Mouse (Mus musculus) embryonic facial prominence, embryonic 15.5 days (tissue): ENCODE data around the gene Nucb1. TPM values are rescaled to one million over a fixed set of nuclear protein-coding genes. Genes with fewer than 3 reads are reported as not detected.
A peak's percentile ranks its signal among the peaks of the same experiment; 100 is the strongest.
"Not testable (repeated sequence)": the region's sequence is repeated elsewhere in the genome, so short reads cannot be mapped to it uniquely, and the experiment has no call there.

ENCODE experiments used
- ATAC-seq: fragments of 200-750 bp; cut with Nextera tagmentation; 2 replicates; pipeline ENCODE4 v1.8.0; 2017; ENCODE audit warnings: low read depth, moderate TSS enrichment; ENCODE audit not compliant: insufficient number of reproducible peaks, low FRiP score, low TSS enrichment
- H3K27ac ChIP-seq: fragments of 300-500 bp; sonication (generic); replicated peaks from 2 replicates; pipeline ENCODE4 v1.5.1; 2015; ENCODE audit warnings: mild to moderate bottlenecking, inconsistent platforms
- H3K27me3 ChIP-seq: fragments of 300-500 bp; sonication (generic); 2 replicates; pipeline ENCODE4 v1.6.1; 2015; ENCODE audit warnings: inconsistent platforms
- H3K36me3 ChIP-seq: fragments of 300-500 bp; sonication (generic); 2 replicates; pipeline ENCODE4 v1.6.1; 2015; ENCODE audit warnings: mild to moderate bottlenecking, inconsistent platforms
- H3K4me1 ChIP-seq: fragments of 300-500 bp; sonication (generic); 2 replicates; pipeline ENCODE4 v1.6.1; 2015; ENCODE audit warnings: inconsistent platforms
- H3K4me2 ChIP-seq: fragments of 300-500 bp; sonication (generic); replicated peaks from 2 replicates; pipeline ENCODE4 v1.6.1; 2015; ENCODE audit warnings: mild to moderate bottlenecking, inconsistent platforms
- H3K4me3 ChIP-seq: fragments of 300-500 bp; sonication (generic); replicated peaks from 2 replicates; pipeline ENCODE4 v1.5.1; 2015; ENCODE audit warnings: mild to moderate bottlenecking, inconsistent platforms
- H3K9ac ChIP-seq: fragments of 300-500 bp; sonication (generic); 2 replicates; pipeline ENCODE4 v1.6.1; 2015; ENCODE audit warnings: inconsistent platforms
- H3K9me3 ChIP-seq: fragments of 300-500 bp; sonication (generic); replicated peaks from 2 replicates; pipeline ENCODE4 v1.6.1; 2016; ENCODE audit warnings: inconsistent platforms
- WGBS: fragments of 180-500 bp; shearing (Covaris S2); methylation state at CpG from one replicate; pipeline ENCODE4 v1.1.7; 2015; 5-methylcytosine and 5-hydroxymethylcytosine counted together
- polyA plus RNA-seq: library from polyadenylated mRNA; unstranded; fragments of >200 nt; fragmentation: Nextera tagmentation; extraction: Ambion mirVana; gene quantifications from 2 replicates; pipeline ENCODE4 v1.2.1, GENCODE M21; 2015

Nucb1 gene
- polyA plus RNA-seq, 1 experiment from 2014 or later, result 262 TPM

DNA sequence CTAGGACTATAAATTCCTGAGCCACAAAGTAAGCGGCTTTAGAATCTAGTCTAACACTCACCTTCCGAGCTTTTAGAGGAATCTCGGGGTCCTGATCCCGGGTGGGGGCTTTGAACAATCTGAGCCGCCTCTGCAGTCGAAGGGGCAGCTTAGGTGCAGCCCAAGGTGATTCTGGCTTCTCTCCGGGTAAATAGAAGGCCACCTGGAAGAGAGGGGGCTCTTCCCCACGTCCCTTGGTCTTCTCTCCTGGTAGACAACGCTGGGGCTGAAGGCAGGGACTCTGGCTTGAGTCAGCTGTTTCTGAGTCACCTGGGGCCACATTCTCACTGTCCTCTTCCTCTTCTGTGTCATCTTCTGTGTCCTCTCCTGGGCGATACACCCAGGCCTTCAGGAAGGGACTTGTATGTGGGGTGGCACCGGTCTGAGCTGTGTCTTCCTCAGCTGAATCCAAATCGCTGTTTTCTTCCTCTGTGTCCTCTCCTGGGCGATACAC lies 13.5 kb upstream of the Nucb1 start:
- H3K4me1 ChIP-seq, result peaks cover 36% of the 10 kb centered on the region
- ATAC-seq, result no peak
- H3K4me3 ChIP-seq, result peak overlapping the region; percentile 7
- peaks cover 7% of the 10 kb centered on the region; the same call in 1 of the 2 replicates for H3K36me3 ChIP-seq
- H3K27me3 ChIP-seq, result no peaks in the 10 kb centered on the region
- no peaks in the 10 kb centered on the region for H3K9me3 ChIP-seq
- H3K4me2 ChIP-seq, result peak overlapping the region; percentile 11; the same call in 1 of the 2 replicates
- no peak overlapping the region for H3K9ac ChIP-seq
- no peak overlapping the region for H3K27ac ChIP-seq
- WGBS, result 82% methylated on average over 13 of the region's 13 CpGs

DNA sequence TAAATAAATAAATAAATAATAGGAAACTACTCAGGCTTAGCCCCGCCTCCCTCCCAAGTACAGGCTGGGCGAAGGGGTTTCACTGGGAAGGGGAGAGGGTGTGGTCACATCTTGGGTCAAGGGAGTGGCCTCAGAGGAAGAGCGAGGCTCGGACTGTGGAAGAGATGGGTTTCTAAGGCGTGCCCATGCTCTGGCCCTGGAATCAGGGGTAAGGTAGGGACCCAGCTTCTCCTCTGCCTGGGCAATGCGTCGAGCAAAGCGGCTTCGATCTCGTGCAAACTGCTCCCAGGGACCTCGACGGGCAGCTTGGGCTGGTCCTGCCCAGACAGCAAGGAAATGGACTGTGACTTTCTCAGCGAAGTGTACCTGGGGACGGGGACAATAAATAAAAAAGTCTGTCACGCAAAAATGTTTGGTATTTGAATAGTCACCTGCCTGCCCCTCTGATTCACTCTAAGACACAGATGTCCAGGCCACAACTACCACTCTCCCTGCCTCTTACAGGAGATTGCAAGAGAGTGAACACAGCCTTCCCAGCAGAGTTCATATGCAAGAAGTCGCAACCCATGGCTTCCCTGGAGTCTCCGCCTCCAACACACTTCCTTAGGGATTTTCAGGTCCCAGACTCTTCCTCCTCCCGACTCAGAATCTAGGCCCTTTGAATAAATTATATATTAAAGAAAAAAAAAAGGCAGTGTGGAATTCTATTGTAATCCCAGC lies 12.9 kb upstream of the Nucb1 start:
- no peak for ATAC-seq
- 69% methylated on average over 18 of the region's 18 CpGs for WGBS
- H3K9ac ChIP-seq, result no peak overlapping the region

DNA sequence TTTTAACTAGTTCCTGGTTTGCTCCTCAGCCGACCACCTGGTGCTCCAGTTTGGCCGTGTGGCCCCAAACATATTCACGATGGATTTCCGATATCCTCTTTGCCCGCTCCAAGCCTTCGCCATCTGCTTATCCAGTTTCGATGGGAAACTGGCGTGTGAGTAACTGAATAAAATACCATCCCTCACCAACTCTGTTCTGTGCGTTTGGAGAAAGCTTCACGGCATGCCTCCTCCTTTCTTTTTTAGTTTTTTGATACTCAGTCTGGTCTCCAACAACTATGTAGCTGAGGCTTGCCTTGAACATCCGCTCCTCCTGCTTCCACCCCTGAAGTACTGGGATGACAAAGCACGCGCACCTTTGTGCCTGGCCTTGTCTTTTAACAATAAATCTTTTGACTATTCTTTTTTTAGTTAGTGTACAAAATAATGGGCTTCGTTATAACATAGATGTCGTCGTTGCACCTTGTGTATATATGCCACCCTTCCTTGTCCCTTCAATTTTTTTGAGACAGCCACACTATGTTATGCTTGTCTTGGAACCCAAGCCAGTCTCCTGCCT lies 12.1 kb upstream of the Nucb1 start:
- Histone ChIP-seq H3K27ac (peak overlapping the region; percentile 92), H3K4me1 (peaks cover 36% of the 10 kb centered on the region), H3K9ac (peak overlapping the region; percentile 39; the same call in 1 of the 2 replicates), H3K4me2 (peak overlapping the region; percentile 52), H3K36me3 (peaks cover 7% of the 10 kb centered on the region; the same call in 1 of the 2 replicates), H3K4me3 (peak overlapping the region; percentile 51), H3K27me3 (no peaks in the 10 kb centered on the region), H3K9me3 (no peaks in the 10 kb centered on the region)
- ATAC-seq, result no peak
- 55% methylated on average over 16 of the region's 16 CpGs for WGBS

More for the DNA sequence above, 12.9 kb upstream of the Nucb1 start:
- Histone ChIP-seq H3K27ac (no peak overlapping the region), H3K9me3 (no peaks in the 10 kb centered on the region), H3K27me3 (no peaks in the 10 kb centered on the region), H3K36me3 (peaks cover 7% of the 10 kb centered on the region; the same call in 1 of the 2 replicates), H3K4me1 (peaks cover 36% of the 10 kb centered on the region), H3K4me2 (peak overlapping the region; percentile 11; the same call in 1 of the 2 replicates), H3K4me3 (peak overlapping the region; percentile 51)

DNA sequence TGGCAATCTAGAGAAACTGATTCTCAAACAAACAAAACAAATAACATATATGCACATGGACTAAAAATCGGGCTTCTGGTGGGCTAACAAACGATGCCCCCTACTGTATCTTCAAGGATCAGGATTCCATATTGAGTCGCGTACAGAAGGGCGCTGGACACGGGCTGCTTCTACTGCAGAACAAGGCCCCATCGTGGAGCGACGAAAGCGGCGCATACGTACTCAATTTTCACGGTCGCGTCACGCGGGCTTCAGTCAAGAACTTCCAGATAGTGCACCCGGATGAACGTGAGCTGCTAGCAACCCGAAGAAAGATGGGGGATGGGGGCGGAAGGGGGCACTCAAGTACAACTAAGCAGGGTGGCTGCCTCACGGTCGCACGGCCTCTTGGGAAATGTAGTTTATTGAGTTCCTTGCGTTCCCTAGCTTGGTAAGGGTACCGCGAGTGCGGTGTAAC lies 11.6 kb upstream of the Nucb1 start:
- H3K9me3 ChIP-seq, result no peaks in the 10 kb centered on the region
- peaks cover 7% of the 10 kb centered on the region; the same call in 1 of the 2 replicates for H3K36me3 ChIP-seq
- peak overlapping the region; percentile 52 for H3K4me2 ChIP-seq
- H3K4me3 ChIP-seq, result peak overlapping the region; percentile 51
- peak overlapping the region; percentile 39 for H3K9ac ChIP-seq
- no peaks in the 10 kb centered on the region for H3K27me3 ChIP-seq
- under 1% methylated on average over 28 of the region's 28 CpGs for WGBS
- peak; percentile 79 for ATAC-seq
- peaks cover 36% of the 10 kb centered on the region for H3K4me1 ChIP-seq
- H3K27ac ChIP-seq, result peak overlapping the region; percentile 92

DNA sequence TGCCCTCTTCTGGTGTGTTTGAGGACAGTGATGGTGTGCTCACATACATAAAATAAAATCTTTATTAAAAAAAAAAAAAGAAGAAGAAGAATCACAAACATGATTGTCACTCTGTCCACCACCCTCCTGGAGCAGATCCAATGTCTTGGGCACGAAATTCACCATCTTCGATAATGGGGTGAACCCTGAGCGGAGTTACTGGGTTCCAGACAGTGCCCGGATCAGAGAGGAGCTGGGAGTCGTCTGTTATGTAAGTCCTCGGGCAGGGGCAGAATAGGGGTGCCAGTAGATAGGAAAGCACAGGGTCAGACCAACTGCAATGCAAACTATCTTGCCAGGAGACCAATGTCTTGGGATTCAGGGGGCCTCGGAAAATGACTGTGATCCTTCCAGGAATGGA lies 10.4 kb upstream of the Nucb1 start:
- peaks cover 37% of the 10 kb centered on the region for H3K4me1 ChIP-seq
- 0 out of 2 replicates have a peak overlapping the region, but pooled peaks have one; percentile 92 for H3K27ac ChIP-seq
- no peak for ATAC-seq
- WGBS, result 92% methylated on average over 7 of the region's 7 CpGs
- no peak overlapping the region for H3K4me3 ChIP-seq
- no peaks in the 10 kb centered on the region for H3K9me3 ChIP-seq
- no peaks in the 10 kb centered on the region for H3K27me3 ChIP-seq
- H3K36me3 ChIP-seq, result peaks cover 7% of the 10 kb centered on the region; the same call in 1 of the 2 replicates
- H3K4me2 ChIP-seq, result no peak overlapping the region
- no peak overlapping the region for H3K9ac ChIP-seq

DNA sequence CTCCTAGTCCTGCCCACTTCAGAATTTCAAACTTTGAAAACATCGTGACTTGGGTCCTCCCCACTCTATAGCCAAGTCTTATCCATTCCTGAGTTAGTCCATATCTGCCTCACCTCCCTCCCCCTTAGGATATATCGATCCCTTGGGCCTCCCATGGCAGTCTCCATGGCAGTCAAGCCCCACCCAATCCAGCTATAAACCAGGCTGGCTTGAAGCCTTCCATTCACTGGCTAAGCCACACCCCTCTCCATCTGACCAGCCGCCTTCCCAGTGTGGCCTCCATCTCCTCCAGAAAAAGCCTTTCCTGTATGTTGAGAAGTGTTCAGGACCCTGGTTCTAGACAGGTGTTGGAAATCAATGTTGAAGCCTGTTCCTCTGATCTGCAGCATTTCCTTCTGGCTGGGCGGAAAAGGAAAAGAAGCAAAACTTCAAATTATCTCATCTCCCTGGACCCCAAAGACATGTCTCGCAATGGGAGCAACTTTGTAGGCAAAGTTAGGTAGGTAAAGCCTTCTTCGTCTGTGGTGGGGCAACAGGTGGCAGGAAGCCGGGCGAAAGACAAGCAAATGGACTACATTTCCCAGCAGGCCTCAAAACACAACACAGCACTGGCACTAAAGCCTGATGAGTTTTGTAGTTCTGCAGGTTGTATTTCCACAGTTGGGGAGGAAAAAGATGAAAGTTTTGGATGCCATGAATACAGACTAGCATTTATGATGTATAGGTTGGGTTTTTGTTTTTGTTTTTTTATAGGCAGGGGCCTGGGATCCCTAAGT lies 9.3 kb upstream of the Nucb1 start:
- Histone ChIP-seq H3K4me2 (no peak overlapping the region), H3K27ac (no peak overlapping the region)
- WGBS, result 78% methylated on average over 8 of the region's 8 CpGs

DNA sequence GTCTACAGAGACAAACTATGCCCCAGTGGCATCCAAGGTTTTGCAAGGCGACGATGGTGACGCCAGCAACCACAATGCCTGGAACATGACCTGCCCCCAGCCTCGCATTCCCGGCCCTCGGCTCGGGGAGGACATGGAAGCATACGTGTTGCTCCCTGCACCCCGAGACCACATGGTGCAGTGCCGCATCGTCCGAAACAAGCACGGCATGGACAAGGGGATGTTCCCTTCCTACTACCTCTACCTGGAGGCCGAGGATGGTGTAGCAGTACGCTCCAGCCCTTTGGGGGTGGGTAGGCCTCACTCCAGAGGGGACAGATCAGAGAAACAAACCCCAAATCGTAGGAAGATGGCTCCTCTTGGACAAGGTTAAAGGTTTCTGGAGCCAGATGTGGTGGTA lies 8.4 kb upstream of the Nucb1 start:
- H3K4me3 ChIP-seq, result no peak overlapping the region
- no peaks in the 10 kb centered on the region for H3K9me3 ChIP-seq
- H3K27ac ChIP-seq, result no peak overlapping the region
- no peak overlapping the region for H3K4me2 ChIP-seq
- ATAC-seq, result no peak
- peaks cover 26% of the 10 kb centered on the region for H3K4me1 ChIP-seq
- H3K27me3 ChIP-seq, result no peaks in the 10 kb centered on the region
- no peak overlapping the region for H3K9ac ChIP-seq
- peaks cover 4% of the 10 kb centered on the region; the same call in 1 of the 2 replicates for H3K36me3 ChIP-seq
- 92% methylated on average over 16 of the region's 16 CpGs for WGBS

More for the DNA sequence above, 9.3 kb upstream of the Nucb1 start:
- H3K9ac ChIP-seq, result no peak overlapping the region
- ATAC-seq, result no peak
- H3K36me3 ChIP-seq, result peaks cover 7% of the 10 kb centered on the region; the same call in 1 of the 2 replicates
- peaks cover 32% of the 10 kb centered on the region for H3K4me1 ChIP-seq
- no peak overlapping the region for H3K4me3 ChIP-seq
- H3K27me3 ChIP-seq, result no peaks in the 10 kb centered on the region
- no peaks in the 10 kb centered on the region for H3K9me3 ChIP-seq

DNA sequence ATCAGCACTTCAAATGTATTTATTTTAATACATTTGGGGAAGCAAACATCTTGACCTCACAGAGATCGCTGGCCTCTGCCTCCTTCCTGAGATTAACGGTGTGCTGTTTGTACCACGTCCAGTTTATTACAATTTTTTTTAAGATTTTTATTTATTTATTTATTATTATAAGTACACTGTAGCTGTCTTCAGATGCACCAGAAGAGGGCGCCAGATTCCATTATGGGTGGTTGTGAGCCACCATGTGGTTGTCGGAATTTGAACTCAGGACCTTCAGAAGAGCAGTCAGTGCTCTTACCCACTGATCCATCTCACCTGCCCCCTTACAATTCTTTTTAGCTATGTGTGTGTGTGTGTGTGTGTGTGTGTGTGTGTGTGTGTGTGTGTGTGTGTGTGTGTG lies 6.6 kb upstream of the Nucb1 start:
- not testable (repeated sequence) for H3K27me3 ChIP-seq, H3K4me3 ChIP-seq, H3K9me3 ChIP-seq, ATAC-seq, H3K36me3 ChIP-seq, H3K4me2 ChIP-seq, H3K9ac ChIP-seq, H3K27ac ChIP-seq
- WGBS, result 68% methylated on average over 5 of the region's 5 CpGs
- peaks cover 13% of the 10 kb centered on the region; the same call in 1 of the 2 replicates for H3K4me1 ChIP-seq

DNA sequence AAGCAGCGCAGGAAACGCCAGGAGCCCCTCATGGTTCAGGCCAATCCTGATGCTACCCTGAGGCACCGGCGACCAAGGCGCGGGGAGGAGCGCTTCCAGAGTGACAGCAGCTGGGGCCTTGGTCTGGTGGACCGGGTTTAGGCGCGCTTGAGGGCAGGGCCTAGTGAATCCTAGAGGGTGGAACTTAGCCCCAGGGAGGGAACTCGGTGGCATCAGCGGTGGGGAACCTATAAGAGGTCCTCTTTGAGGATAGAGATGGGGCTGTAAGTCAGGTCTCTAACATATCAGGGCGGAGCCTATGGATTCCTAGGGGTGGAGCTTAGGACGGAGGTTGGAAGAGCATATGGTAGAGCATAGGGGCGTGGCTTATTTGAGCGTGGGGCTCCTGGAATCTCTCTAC lies 5.2 kb upstream of the Nucb1 start:
- ATAC-seq, result peak; percentile 68; the same call in 1 of the 2 replicates
- H3K4me1 ChIP-seq, result peaks cover 7% of the 10 kb centered on the region; the same call in 1 of the 2 replicates

DNA sequence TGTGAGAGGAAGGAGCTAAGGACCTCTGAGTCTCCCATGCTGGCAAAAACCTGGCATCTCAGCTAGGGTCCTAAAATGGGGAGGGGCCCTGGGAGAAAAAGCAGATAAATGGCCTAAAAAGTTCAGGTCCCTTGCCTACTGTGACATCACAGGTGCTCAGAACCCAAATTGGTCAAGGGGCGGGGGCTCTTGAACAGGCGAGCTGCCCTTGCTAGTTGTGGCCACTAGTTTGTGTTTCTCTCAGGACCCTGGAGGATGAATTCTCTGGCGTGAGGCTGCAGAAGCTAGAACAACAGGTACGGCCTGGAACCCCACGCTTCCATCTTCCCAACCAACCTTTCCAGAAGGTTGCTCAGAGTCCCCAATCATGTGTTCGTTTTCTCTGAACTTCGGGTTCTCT lies 4.2 kb upstream of the Nucb1 start:
- H3K36me3 ChIP-seq, result no peaks in the 10 kb centered on the region
- peaks cover 9% of the 10 kb centered on the region for H3K4me1 ChIP-seq
- H3K4me3 ChIP-seq, result no peak overlapping the region
- ATAC-seq, result no peak
- H3K9ac ChIP-seq, result no peak overlapping the region
- H3K27me3 ChIP-seq, result no peaks in the 10 kb centered on the region
- H3K27ac ChIP-seq, result 0 out of 2 replicates have a peak overlapping the region, but pooled peaks have one; percentile 8
- H3K9me3 ChIP-seq, result no peaks in the 10 kb centered on the region
- 81% methylated on average over 7 of the region's 7 CpGs for WGBS
- no peak overlapping the region for H3K4me2 ChIP-seq

More for the DNA sequence above, 5.2 kb upstream of the Nucb1 start:
- Histone ChIP-seq H3K4me2 (peak overlapping the region; percentile 29), H3K4me3 (no peak overlapping the region), H3K27ac (peak overlapping the region; percentile 28), H3K9ac (no peak overlapping the region), H3K27me3 (no peaks in the 10 kb centered on the region), H3K9me3 (no peaks in the 10 kb centered on the region), H3K36me3 (no peaks in the 10 kb centered on the region)
- WGBS, result 23% methylated on average over 16 of the region's 16 CpGs
